ENCODE assay signal across 8 mouse cellular contexts in genomic region chr4:108458201-108458741, GRCm38 (mm10). TPM values are rescaled to one million over a fixed set of nuclear protein-coding genes. Genes with fewer than 3 reads are reported as not detected.
A peak's percentile ranks its signal among the peaks of the same experiment; 100 is the strongest.
DNase-seq lines count a peak whose midpoint lies in the region; ATAC-seq and TF ChIP-seq lines count a peak whose summit lies in the region.

No protein-coding gene starts in this region.

- peak overlapping the region; percentile 93 for H3K4me2 ChIP-seq in kidney, postnatal 0 days (ENCODE audit: low read length)
- H3K4me2 ChIP-seq in heart, postnatal 0 days (ENCODE audit: low read depth, low read length) = peak overlapping the region; percentile 95
- peak overlapping the region; percentile 87 for H3K4me2 ChIP-seq in stomach, embryonic 15.5 days

- DNase-seq in kidney, postnatal 0 days (ENCODE audit: low spot score) = peak; percentile 44
- no peak for DNase-seq in kidney, adult 2 months
- DNase-seq in brain, adult 2 months (ENCODE audit: low read depth, low spot score) = peak; percentile 28
- DNase-seq in heart, postnatal 0 days (ENCODE audit: low spot score) = no peak
- peak; percentile 10 for DNase-seq in lung, postnatal 10 days
- no peak for DNase-seq in gastrocnemius, postnatal 4 days (ENCODE audit: low spot score in 2 of 2)
- DNase-seq in right cerebral cortex, postnatal 4 days = no peak

- no peaks in the 10 kb centered on the region for H3K36me3 ChIP-seq in kidney, postnatal 0 days (ENCODE audit: insufficient read depth, low read length)
- no peaks in the 10 kb centered on the region for H3K36me3 ChIP-seq in kidney, adult 2 months (ENCODE audit: control insufficient read depth, insufficient read depth, low read length)
- H3K36me3 ChIP-seq in heart, postnatal 0 days (replicated peaks; ENCODE audit: control insufficient read depth, insufficient read depth, low read length) = 0 out of 2 replicates have a peak, but pooled peaks cover 4% of the 10 kb centered on the region
- H3K36me3 ChIP-seq in stomach, embryonic 15.5 days = no peaks in the 10 kb centered on the region

- H3K4me3 ChIP-seq in kidney, postnatal 0 days (replicated peaks; ENCODE audit: low read depth, low read length) = peak overlapping the region; percentile 96; the same call in 1 of the 2 replicates
- no peak overlapping the region; the same call in 1 of the 2 replicates for H3K4me3 ChIP-seq in kidney, adult 2 months (ENCODE audit: insufficient read depth, low read depth, low read length)
- peak overlapping the region; percentile 90; the same call in 1 of the 2 replicates for H3K4me3 ChIP-seq in heart, postnatal 0 days (ENCODE audit: low read depth, low read length)
- peak overlapping the region; percentile 92; the same call in 1 of the 2 replicates for H3K4me3 ChIP-seq in stomach, embryonic 15.5 days (replicated peaks)

- TF ChIP-seq CTCF in kidney, postnatal 0 days (IDR thresholded peaks at IDR 0.05; ENCODE audit: low read depth) = no peak
- TF ChIP-seq CTCF in kidney, adult 2 months (conservative IDR thresholded peaks at IDR 0.05; ENCODE audit: insufficient read depth, insufficient read length, low read depth, low read length) = no peak
- no peak for TF ChIP-seq CTCF in heart, postnatal 0 days (IDR thresholded peaks at IDR 0.05; ENCODE audit: low read depth)

- no peak for TF ChIP-seq EP300 in heart, postnatal 0 days (IDR thresholded peaks at IDR 0.05; ENCODE audit: low read depth)

- 30% methylated on average over 5 of the region's 5 CpGs for WGBS in kidney, postnatal 0 days
- 43% methylated on average over 5 of the region's 5 CpGs for WGBS in kidney, adult 2 months
- 31% methylated on average over 5 of the region's 5 CpGs for WGBS in heart, postnatal 0 days
- WGBS in stomach, embryonic 15.5 days = 20% methylated on average over 5 of the region's 5 CpGs

- H3K4me1 ChIP-seq in kidney, postnatal 0 days (replicated peaks; ENCODE audit: insufficient read depth, low read length) = no peaks in the 10 kb centered on the region
- no peaks in the 10 kb centered on the region for H3K4me1 ChIP-seq in kidney, adult 2 months (ENCODE audit: control insufficient read depth, insufficient read depth, low read length)
- H3K4me1 ChIP-seq in heart, postnatal 0 days (ENCODE audit: control insufficient read depth, insufficient read depth) = peaks cover 15% of the 10 kb centered on the region; the same call in 1 of the 2 replicates
- peaks cover 7% of the 10 kb centered on the region; the same call in 1 of the 2 replicates for H3K4me1 ChIP-seq in stomach, embryonic 15.5 days

- peak overlapping the region; percentile 98 for H3K27ac ChIP-seq in kidney, postnatal 0 days
- H3K27ac ChIP-seq in kidney, adult 2 months (ENCODE audit: insufficient read depth, low read depth, low read length) = no peak overlapping the region
- H3K27ac ChIP-seq in heart, postnatal 0 days (ENCODE audit: low read depth) = peak overlapping the region; percentile 98
- H3K27ac ChIP-seq in stomach, embryonic 15.5 days = peak overlapping the region; percentile 98

- no peak for ATAC-seq in kidney, postnatal 0 days (replicated peaks; ENCODE audit: low FRiP score, low read depth)
- no peak for ATAC-seq in heart, postnatal 0 days (ENCODE audit: insufficient read depth, low read depth)
- ATAC-seq in stomach, embryonic 15.5 days (ENCODE audit: insufficient read depth, low FRiP score, low read depth) = no peak

- H3K27me3 ChIP-seq in kidney, postnatal 0 days (ENCODE audit: insufficient read depth, low read length) = no peaks in the 10 kb centered on the region
- H3K27me3 ChIP-seq in kidney, adult 2 months (replicated peaks; ENCODE audit: control insufficient read depth, insufficient read depth, low read length) = no peaks in the 10 kb centered on the region
- H3K27me3 ChIP-seq in heart, postnatal 0 days (ENCODE audit: control insufficient read depth, insufficient read depth, low read length) = no peaks in the 10 kb centered on the region
- no peaks in the 10 kb centered on the region for H3K27me3 ChIP-seq in stomach, embryonic 15.5 days (replicated peaks)

- TF ChIP-seq POLR2A in kidney, adult 2 months (IDR thresholded peaks at IDR 0.05; ENCODE audit: low read depth, low read length) = no peak

- H3K9ac ChIP-seq in kidney, postnatal 0 days (ENCODE audit: low read depth, low read length) = peak overlapping the region; percentile 97
- peak overlapping the region; percentile 90; the same call in 1 of the 2 replicates for H3K9ac ChIP-seq in heart, postnatal 0 days (replicated peaks; ENCODE audit: low read depth, low read length)
- H3K9ac ChIP-seq in stomach, embryonic 15.5 days = no peak overlapping the region

- H3K9me3 ChIP-seq in kidney, postnatal 0 days (replicated peaks; ENCODE audit: low read length) = no peaks in the 10 kb centered on the region
- H3K9me3 ChIP-seq in heart, postnatal 0 days (replicated peaks; ENCODE audit: control insufficient read depth, low read length) = no peaks in the 10 kb centered on the region
- no peaks in the 10 kb centered on the region for H3K9me3 ChIP-seq in stomach, embryonic 15.5 days

RNA-seq across cellular contexts. Expression of gene Tut4, which starts 1.0 kb away (rescaled TPM):
- 56.6 and 56.9 TPM in 2 replicates for polyA plus RNA-seq in kidney, postnatal 0 days (2015; fragmentation: Nextera tagmentation; extraction: Ambion mirVana)
- 23.7 and 28.8 TPM in 2 replicates for polyA plus RNA-seq in kidney, adult 2 months (2012; rRNA removed)
- 30.2 and 56.3 TPM in 2 replicates for total RNA-seq in heart, postnatal 0 days (2014; rRNA removed; ENCODE audit: low replicate concordance)
- polyA plus RNA-seq in heart, postnatal 0 days (2015; fragmentation: Nextera tagmentation; extraction: Ambion mirVana) = 35.8 and 38.9 TPM in 2 replicates
- 58.2 and 63.5 TPM in 2 replicates for polyA plus RNA-seq in stomach, embryonic 15.5 days (2015; fragmentation: Nextera tagmentation; extraction: Ambion mirVana)
- 10 to 100 TPM; 39.6 to 42.8 TPM for total RNA-seq in gastrocnemius, postnatal 4 days (2021)

RNA-seq across cellular contexts. Expression of gene Gpx7, which starts 51.5 kb away (rescaled TPM):
- 60.4 and 61.1 TPM in 2 replicates for polyA plus RNA-seq in kidney, postnatal 0 days (2015; fragmentation: Nextera tagmentation; extraction: Ambion mirVana)
- 6.2 and 7.5 TPM in 2 replicates for polyA plus RNA-seq in kidney, adult 2 months (2012; rRNA removed)
- 62.7 and 74.2 TPM in 2 replicates for total RNA-seq in heart, postnatal 0 days (2014; rRNA removed; ENCODE audit: low replicate concordance)
- polyA plus RNA-seq in heart, postnatal 0 days (2015; fragmentation: Nextera tagmentation; extraction: Ambion mirVana) = 51.7 and 52.3 TPM in 2 replicates
- 53.9 and 54.6 TPM in 2 replicates for polyA plus RNA-seq in stomach, embryonic 15.5 days (2015; fragmentation: Nextera tagmentation; extraction: Ambion mirVana)
- total RNA-seq in gastrocnemius, postnatal 4 days (2021) = 10 to 100 TPM; 38.8 to 41.9 TPM

Comparison
In these comparisons a context has a peak if more than half of its experiments do, and no peak if none do; other contexts are left out.
1. DNase-seq: peak in kidney, postnatal 0 days (single experiment), brain, adult 2 months (single experiment) and lung, postnatal 10 days (single experiment); none in kidney, adult 2 months (single experiment), heart, postnatal 0 days (single experiment), gastrocnemius, postnatal 4 days (0 of 2) and right cerebral cortex, postnatal 4 days (single experiment).
2. Peak in every context shown above with its lines, with median percentiles within 50 percentile points of each other: H3K4me2 ChIP-seq.